Mouse (Mus musculus) heart, embryonic 16.5 days (tissue): ENCODE measurements around the gene Camkk1. TPM values are rescaled to one million over a fixed set of nuclear protein-coding genes. Genes with fewer than 3 reads are reported as not detected.
A peak's percentile ranks its signal among the peaks of the same experiment; 100 is the strongest.

Experiments used
- ATAC-seq: fragments of 200-750 bp; cut with Nextera tagmentation; replicated peaks from 2 replicates; pipeline ENCODE4 v1.8.0; 2017; ENCODE audit warnings: moderate number of reproducible peaks; ENCODE audit not compliant: insufficient read depth, low FRiP score; ENCODE audit errors: extremely low read depth
- H3K27ac ChIP-seq: fragments of 300-500 bp; sonication (generic); 2 replicates; pipeline ENCODE4 v1.5.1; 2014; ENCODE audit warnings: mild to moderate bottlenecking, low read length, control low read depth, moderate library complexity
- H3K27me3 ChIP-seq: fragments of 300-500 bp; sonication (generic); 2 replicates; pipeline ENCODE4 v1.6.1; 2014; ENCODE audit warnings: low read length, mixed read lengths; ENCODE audit not compliant: control insufficient read depth, insufficient read depth
- H3K36me3 ChIP-seq: fragments of 300-500 bp; sonication (generic); 2 replicates; pipeline ENCODE4 v1.6.1; 2014; ENCODE audit not compliant: control insufficient read depth, insufficient read depth
- H3K4me1 ChIP-seq: fragments of 300-500 bp; sonication (generic); 2 replicates; pipeline ENCODE4 v1.6.1; 2014; ENCODE audit warnings: low read length, mixed read lengths; ENCODE audit not compliant: control insufficient read depth, insufficient read depth
- H3K4me2 ChIP-seq: fragments of 300-500 bp; sonication (generic); 2 replicates; pipeline ENCODE4 v1.6.1; 2014; ENCODE audit warnings: low read depth, mild to moderate bottlenecking, control low read depth, low read length
- H3K4me3 ChIP-seq: fragments of 300-500 bp; sonication (generic); 2 replicates; pipeline ENCODE4 v1.5.1; 2014; ENCODE audit warnings: mild to moderate bottlenecking, control low read depth, low read length
- H3K9ac ChIP-seq: fragments of 300-500 bp; sonication (generic); 2 replicates; pipeline ENCODE4 v1.6.1; 2014; ENCODE audit warnings: low read length, control low read depth
- H3K9me3 ChIP-seq: fragments of 300-500 bp; sonication (generic); replicated peaks from 2 replicates; pipeline ENCODE4 v1.6.1; 2016; ENCODE audit warnings: low read length; ENCODE audit not compliant: control insufficient read depth
- WGBS: fragments of 180-500 bp; shearing (Covaris S2); extraction: QIAGEN DNeasy Blood & Tissue Kit; methylation state at CpG from one replicate; pipeline ENCODE4 v1.1.7; 2014; 5-methylcytosine and 5-hydroxymethylcytosine counted together
- polyA plus RNA-seq: library from polyadenylated mRNA; unstranded; fragments of >200 nt; fragmentation: Nextera tagmentation; extraction: Ambion mirVana; gene quantifications from 2 replicates; pipeline ENCODE4 v1.2.1, GENCODE M21; 2015

Camkk1 gene
- polyA plus RNA-seq, 1 experiment from 2014 or later: 3.7 TPM

DNA sequence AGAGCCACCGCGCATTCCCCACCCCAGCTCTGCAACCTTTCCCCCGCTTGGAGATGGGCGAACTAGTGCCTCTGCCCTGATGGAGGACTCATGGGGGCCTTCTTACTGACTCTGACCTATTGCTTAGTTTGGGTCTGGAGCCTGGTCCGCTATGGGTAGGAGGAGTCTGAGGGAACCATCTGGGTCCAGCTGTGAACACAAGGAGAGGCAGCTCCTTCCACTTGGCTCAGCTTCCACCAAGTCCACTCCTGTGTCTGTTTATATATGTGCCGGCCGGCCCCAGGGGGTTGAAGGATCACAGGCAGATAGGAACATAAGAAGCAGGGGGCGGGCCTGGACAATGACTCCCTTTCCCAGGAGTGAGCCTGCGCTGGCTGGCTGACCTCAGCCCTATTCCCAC, 26.8 kb upstream of the Camkk1 start:
- no peak overlapping the region for H3K9ac ChIP-seq
- no peaks in the 10 kb centered on the region for H3K27me3 ChIP-seq
- peaks cover 16% of the 10 kb centered on the region for H3K4me1 ChIP-seq
- peak; percentile 47; the same call in 1 of the 2 replicates for ATAC-seq
- H3K36me3 ChIP-seq: no peaks in the 10 kb centered on the region
- H3K4me2 ChIP-seq: no peak overlapping the region
- H3K27ac ChIP-seq: no peak overlapping the region
- no peak overlapping the region for H3K4me3 ChIP-seq
- WGBS: 55% methylated on average over 9 of the region's 9 CpGs
- no peaks in the 10 kb centered on the region for H3K9me3 ChIP-seq

DNA sequence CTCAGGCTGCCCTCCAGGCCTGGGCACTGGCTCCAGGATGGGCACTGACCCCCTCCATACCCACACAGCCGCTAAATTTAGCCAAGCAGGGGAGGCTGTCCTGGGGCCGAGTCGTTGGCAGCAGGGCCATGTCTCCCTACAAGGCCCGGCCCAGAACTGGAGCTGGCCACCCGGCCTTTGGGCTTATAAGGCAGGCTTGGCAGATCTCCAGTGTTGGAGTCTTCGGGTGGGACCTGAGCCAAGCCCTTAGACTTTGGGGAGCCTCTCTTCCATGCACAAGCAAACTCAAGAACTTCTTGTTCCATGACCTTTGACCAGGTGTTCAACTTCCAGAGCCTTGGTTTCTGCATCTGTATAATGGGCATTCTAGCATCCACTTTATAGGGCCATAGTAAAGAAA, 22.5 kb upstream of the Camkk1 start:
- Histone ChIP-seq H3K36me3 (no peaks in the 10 kb centered on the region), H3K9me3 (no peaks in the 10 kb centered on the region), H3K27ac (no peak overlapping the region), H3K4me3 (no peak overlapping the region), H3K4me2 (no peak overlapping the region), H3K9ac (no peak overlapping the region), H3K27me3 (no peaks in the 10 kb centered on the region), H3K4me1 (peaks cover 19% of the 10 kb centered on the region)
- no peak for ATAC-seq
- WGBS: 41% methylated on average over 6 of the region's 6 CpGs

- no peaks in the 10 kb centered on the region for H3K36me3 ChIP-seq
- peaks cover 19% of the 10 kb centered on the region for H3K4me1 ChIP-seq
- H3K27ac ChIP-seq: no peak overlapping the region
- H3K9ac ChIP-seq: no peak overlapping the region
- H3K27me3 ChIP-seq: no peaks in the 10 kb centered on the region
- H3K4me2 ChIP-seq: no peak overlapping the region
- WGBS: 78% methylated on average over 2 of the region's 2 CpGs
- H3K9me3 ChIP-seq: no peaks in the 10 kb centered on the region
- no peak for ATAC-seq
- H3K4me3 ChIP-seq: no peak overlapping the region
Measured at GRCm38 (mm10) chr11:72996781-72997180, 22.0 kb upstream of the Camkk1 start.

DNA sequence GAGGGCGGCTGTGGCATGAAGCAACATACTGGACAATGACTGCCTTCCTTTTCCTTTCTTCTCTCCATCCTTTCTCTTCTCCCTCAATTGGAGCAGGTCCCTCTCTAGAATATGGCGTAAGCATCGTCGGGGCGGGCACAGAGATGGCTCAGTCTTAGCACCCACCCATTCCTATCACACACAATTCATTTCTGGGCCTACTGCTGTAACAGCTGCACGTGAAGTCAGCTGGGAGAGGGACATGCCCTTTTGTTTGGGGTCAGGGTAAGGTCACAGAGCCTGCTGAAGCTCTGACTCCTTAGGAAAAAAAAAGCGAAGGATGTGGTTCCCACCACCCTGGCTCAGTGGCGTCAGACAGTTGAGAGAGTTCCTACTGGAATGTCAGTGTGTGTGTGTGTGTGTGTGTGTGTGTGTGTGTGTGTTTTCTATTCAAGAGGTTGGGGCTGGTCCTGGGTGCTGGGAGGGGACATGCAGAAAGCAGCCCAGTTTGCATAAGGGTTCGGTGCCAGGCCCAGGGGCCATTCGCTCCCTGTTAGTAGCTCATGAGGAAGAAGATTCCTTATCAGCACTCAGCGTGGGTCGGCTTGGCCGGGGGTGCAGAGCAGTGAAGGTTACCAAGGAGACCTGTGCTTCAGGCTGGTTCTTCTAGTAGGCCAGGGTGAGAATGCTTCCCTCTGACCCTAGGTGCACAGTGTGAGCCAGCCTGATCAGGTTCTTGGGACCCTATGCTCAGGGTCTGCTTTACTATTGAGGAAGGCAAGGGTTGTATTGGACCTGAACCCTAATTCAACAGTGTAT, 21.1 kb upstream of the Camkk1 start:
- Histone ChIP-seq H3K9me3 (no peaks in the 10 kb centered on the region), H3K9ac (no peak overlapping the region), H3K4me1 (peaks cover 17% of the 10 kb centered on the region), H3K27me3 (no peaks in the 10 kb centered on the region), H3K4me2 (no peak overlapping the region), H3K27ac (no peak overlapping the region), H3K36me3 (no peaks in the 10 kb centered on the region), H3K4me3 (no peak overlapping the region)
- 58% methylated on average over 13 of the region's 13 CpGs for WGBS
- no peak for ATAC-seq

DNA sequence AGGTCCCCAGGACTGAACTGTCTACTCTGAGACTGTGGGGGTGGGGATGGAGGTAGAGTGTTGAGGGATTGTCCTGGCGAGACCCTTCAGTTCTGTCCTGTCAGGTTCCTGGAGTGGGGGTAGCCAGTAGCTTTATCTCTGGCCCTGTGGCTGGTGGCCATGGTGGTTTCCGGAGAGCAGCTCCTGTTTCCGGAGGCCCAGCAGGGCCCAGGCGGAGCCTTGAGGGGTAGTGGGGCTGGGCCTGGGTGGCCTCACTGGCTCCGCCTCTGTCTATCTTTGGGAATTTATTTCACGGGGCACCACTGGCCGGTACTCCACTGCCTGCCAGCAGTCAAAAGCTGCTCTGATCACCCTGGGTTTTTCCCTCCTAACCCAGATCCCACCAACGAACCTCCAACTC, 20.0 kb upstream of the Camkk1 start, which contains the start of gene P2rx1:
Gene P2rx1 (plus strand): TSS at position 333 of the 400 bp plus-strand sequence.
- peak; percentile 46; the same call in 1 of the 2 replicates for ATAC-seq
- H3K4me2 ChIP-seq: peak within 1 kb of the TSS; percentile 13; the same call in 1 of the 2 replicates
- H3K27ac ChIP-seq: no peak within 1 kb of the TSS
- H3K27me3 ChIP-seq: no peaks in the 10 kb centered on the region
- 27% methylated on average over 8 of the region's 8 CpGs for WGBS
- H3K36me3 ChIP-seq: no peaks in the 10 kb centered on the region
- H3K4me3 ChIP-seq: no peak within 1 kb of the TSS
- H3K9ac ChIP-seq: no peak within 1 kb of the TSS
- H3K4me1 ChIP-seq: peaks cover 17% of the 10 kb centered on the region
- no peaks in the 10 kb centered on the region for H3K9me3 ChIP-seq

- no peak for ATAC-seq
- Histone ChIP-seq H3K9me3 (no peaks in the 10 kb centered on the region), H3K9ac (no peak overlapping the region), H3K27ac (no peak overlapping the region), H3K36me3 (no peaks in the 10 kb centered on the region), H3K4me3 (no peak overlapping the region), H3K4me1 (peaks cover 18% of the 10 kb centered on the region), H3K4me2 (no peak overlapping the region), H3K27me3 (no peaks in the 10 kb centered on the region)
- WGBS: 11% methylated on average over 6 of the region's 6 CpGs
Measured at GRCm38 (mm10) chr11:73001029-73001428, 17.8 kb upstream of the Camkk1 start.

DNA sequence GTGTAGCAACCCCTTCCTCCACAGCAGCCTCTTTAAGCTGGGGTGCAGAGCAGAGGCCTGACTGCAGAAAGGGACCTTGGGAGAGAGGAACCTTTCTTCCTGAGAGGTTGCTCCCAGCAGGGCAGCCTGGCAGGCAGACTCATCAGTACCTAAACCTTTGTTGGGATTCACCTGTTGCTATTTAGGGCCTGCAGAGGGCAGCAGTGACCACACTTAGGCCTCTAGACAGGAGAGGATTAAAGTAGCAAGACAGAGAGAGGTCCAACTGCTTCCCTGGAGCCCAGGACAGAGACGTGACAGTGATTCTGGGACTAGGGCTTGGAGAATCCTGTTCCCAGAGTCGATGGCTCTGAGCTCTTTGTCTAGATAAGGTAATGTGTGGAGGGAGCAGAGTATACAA, 12.4 kb upstream of the Camkk1 start:
- H3K27me3 ChIP-seq: peaks cover 8% of the 10 kb centered on the region; the same call in 1 of the 2 replicates
- H3K36me3 ChIP-seq: no peaks in the 10 kb centered on the region
- ATAC-seq: peak; percentile 62
- H3K4me3 ChIP-seq: no peak overlapping the region
- no peaks in the 10 kb centered on the region for H3K9me3 ChIP-seq
- H3K4me1 ChIP-seq: peaks cover 23% of the 10 kb centered on the region
- peak overlapping the region; percentile 56 for H3K27ac ChIP-seq
- H3K9ac ChIP-seq: 0 out of 2 replicates have a peak overlapping the region, but pooled peaks have one; percentile 39
- WGBS: 2% methylated on average over 2 of the region's 2 CpGs
- no peak overlapping the region for H3K4me2 ChIP-seq

DNA sequence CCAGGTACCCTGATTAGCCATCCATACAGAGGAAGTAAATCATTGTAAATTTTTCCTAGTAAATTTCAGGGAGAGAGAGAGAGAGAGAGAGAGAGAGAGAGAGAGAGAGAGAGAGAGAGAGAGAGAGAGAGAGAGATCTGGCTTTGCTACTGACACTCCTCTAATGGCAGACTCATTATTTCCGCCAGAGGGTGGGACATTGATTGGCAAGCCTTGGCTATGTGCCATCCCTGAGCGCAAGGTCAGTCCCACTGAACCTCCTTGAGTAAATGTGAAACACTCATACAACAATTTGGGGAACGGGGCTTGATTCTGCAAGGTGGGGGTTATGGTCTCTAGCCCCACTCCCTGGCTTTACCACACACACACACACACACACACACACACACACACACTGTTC, 11.7 kb upstream of the Camkk1 start:
- WGBS: 45% methylated on average over 3 of the region's 3 CpGs

DNA sequence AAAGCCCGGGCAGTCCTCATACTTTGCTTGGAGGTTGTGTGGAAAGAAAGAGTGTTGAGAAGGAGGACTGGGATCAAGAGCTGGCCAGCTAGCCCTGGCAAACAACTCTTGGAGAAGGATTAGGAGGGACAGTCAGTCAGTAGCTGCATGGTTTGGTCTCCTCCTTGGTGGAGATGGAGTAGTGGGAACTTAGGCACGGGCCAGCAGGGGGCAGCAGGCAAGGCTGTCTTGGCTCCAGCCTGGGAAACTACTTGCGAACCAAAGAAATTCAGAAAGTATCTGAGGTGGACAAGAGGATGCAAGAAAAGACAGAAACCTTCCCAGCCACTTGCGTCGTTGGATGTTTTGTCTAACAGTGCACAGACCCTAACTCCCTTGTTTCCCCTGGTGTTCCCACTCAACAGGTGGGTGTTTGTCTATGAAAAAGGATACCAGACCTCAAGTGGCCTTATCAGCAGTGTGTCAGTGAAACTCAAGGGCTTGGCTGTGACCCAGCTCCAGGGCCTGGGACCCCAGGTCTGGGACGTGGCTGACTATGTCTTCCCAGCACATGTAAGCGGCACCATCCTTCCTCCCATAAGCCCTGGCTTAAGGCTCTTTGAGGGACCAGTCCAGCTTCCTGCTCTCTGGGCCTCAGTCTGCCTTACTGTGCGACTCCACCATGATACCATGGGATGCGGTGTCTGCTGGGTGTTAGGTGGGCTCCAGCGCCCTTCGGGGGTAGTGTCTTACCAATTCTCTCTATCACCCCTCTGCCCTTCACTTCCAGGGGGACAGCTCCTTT, 10.9 kb upstream of the Camkk1 start:
- H3K9ac ChIP-seq: no peak overlapping the region
- no peaks in the 10 kb centered on the region for H3K36me3 ChIP-seq
- 0 out of 2 replicates have a peak, but pooled peaks have one; percentile 26 for ATAC-seq
- H3K27ac ChIP-seq: 0 out of 2 replicates have a peak overlapping the region, but pooled peaks have one; percentile 9
- WGBS: 45% methylated on average over 11 of the region's 11 CpGs
- no peak overlapping the region for H3K4me3 ChIP-seq
- no peaks in the 10 kb centered on the region for H3K9me3 ChIP-seq
- H3K4me2 ChIP-seq: no peak overlapping the region
- H3K27me3 ChIP-seq: peaks cover 8% of the 10 kb centered on the region; the same call in 1 of the 2 replicates
- peaks cover 23% of the 10 kb centered on the region for H3K4me1 ChIP-seq

More for the DNA sequence above, 11.7 kb upstream of the Camkk1 start:
- Histone ChIP-seq H3K9ac (no peak overlapping the region), H3K4me3 (no peak overlapping the region), H3K36me3 (no peaks in the 10 kb centered on the region), H3K4me1 (peaks cover 23% of the 10 kb centered on the region), H3K27me3 (peaks cover 8% of the 10 kb centered on the region; the same call in 1 of the 2 replicates), H3K4me2 (no peak overlapping the region), H3K9me3 (no peaks in the 10 kb centered on the region), H3K27ac (no peak overlapping the region)
- no peak for ATAC-seq
